Mouse (Mus musculus): ENCODE data around the gene Foxo1. TPM values are rescaled to one million over a fixed set of nuclear protein-coding genes. Genes with fewer than 3 reads are reported as not detected.

Foxo1 gene
- polyA plus RNA-seq, 1 experiment from 2014 or later: 6.8 TPM

DNA sequence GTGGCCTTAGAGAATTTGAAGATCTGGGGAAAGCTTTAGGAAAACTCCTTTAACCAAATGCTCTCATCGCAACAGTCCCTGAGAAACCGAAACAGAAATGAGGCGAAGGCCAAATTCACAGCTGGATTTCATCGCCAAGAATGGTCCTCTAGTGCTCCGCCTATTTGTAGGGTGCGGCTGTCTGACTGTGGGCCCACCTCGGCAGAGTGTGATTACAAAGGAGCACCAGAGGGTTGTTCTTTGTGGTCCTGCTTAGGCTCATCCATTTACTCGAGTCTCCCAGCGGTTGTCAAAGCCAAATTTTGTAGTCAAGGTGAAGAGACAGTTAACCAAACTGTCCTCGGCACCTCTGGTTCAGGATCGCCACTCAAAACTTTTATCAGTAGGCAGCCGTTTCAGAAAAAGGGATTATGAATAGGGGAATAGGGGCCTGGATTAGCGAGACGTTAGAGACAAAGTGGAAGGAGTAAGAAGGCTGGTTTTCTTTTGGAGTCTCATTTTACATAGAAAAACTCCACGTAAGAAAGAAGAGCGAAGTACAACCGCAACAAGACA, 1.5 kb upstream of the Foxo1 start:
- Histone ChIP-seq H3K4me3 (ENCODE audit: low read depth, low read length) (peak overlapping the region; percentile 87), H3K27me3 (replicated peaks; ENCODE audit: insufficient read depth, low read length) (no peaks in the 10 kb centered on the region), H3K9me3 (ENCODE audit: low read length) (no peaks in the 10 kb centered on the region), H3K27ac (ENCODE audit: low read length) (no peak overlapping the region), H3K9ac (replicated peaks; ENCODE audit: low read depth) (no peak overlapping the region), H3K36me3 (ENCODE audit: insufficient read depth, low read length) (no peaks in the 10 kb centered on the region), H3K4me2 (replicated peaks; ENCODE audit: low read depth, low read length) (peak overlapping the region; percentile 96), H3K4me1 (ENCODE audit: insufficient read depth, low read depth, low read length) (no peaks in the 10 kb centered on the region)
- DNase-seq (ENCODE audit: low spot score): peak; percentile 74
- no peak for ATAC-seq
- 17% methylated on average over 17 of the region's 17 CpGs for WGBS
- no peak for TF ChIP-seq EP300 (IDR thresholded peaks at IDR 0.05)
- peak; percentile 18; the same call in 1 of the 2 replicates for TF ChIP-seq CTCF (IDR thresholded peaks at IDR 0.05)

DNA sequence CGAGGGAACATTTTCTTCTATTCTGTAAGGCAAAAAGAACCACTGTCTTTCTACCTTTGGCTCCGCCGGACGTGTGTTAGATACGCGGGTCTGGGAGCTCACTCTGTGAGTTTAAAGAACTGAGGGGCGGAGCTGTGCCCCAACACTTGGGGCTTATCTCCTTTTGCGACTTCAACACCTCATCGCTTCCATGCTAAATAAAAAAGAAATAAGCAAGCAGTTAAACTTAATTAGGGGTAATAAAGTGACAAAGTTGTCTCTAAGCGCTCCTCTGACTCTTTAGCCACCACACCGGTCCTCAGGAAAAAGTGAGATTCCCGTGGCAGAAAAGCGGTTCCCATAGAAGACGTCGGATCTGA, 864 bp upstream of the Foxo1 start:
- ATAC-seq (no peak), DNase-seq (ENCODE audit: low spot score) (no peak)
- peak overlapping the region; percentile 86 for H3K27ac ChIP-seq (ENCODE audit: low read length)

DNA sequence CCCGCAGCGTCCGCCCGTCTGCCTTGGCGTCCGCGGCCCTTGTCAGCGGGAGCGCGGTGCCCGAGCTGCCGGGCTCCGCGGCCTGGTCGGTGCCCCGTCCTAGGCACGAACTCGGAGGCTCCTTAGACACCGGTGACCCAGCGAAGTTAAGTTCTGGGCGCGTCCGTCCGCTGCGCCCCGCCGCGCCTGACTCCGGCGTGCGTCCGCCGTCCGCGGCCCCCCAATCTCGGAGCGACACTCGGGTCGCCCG, 276 bp downstream of the Foxo1 start:
- Histone ChIP-seq H3K27me3 (replicated peaks; ENCODE audit: insufficient read depth, low read length) (no peaks in the 10 kb centered on the region), H3K9me3 (ENCODE audit: low read length) (no peaks in the 10 kb centered on the region), H3K4me3 (ENCODE audit: low read depth, low read length) (peak overlapping the region; percentile 87), H3K36me3 (ENCODE audit: insufficient read depth, low read length) (no peaks in the 10 kb centered on the region), H3K27ac (ENCODE audit: low read length) (peak overlapping the region; percentile 94), H3K4me2 (replicated peaks; ENCODE audit: low read depth, low read length) (peak overlapping the region; percentile 96), H3K9ac (replicated peaks; ENCODE audit: low read depth) (peak overlapping the region; percentile 78), H3K4me1 (ENCODE audit: insufficient read depth, low read depth, low read length) (no peaks in the 10 kb centered on the region)
- TF ChIP-seq CTCF (IDR thresholded peaks at IDR 0.05): no peak
- TF ChIP-seq EP300 (IDR thresholded peaks at IDR 0.05): no peak
- WGBS: under 1% methylated on average over 19 of the region's 40 CpGs
- ATAC-seq: no peak
- DNase-seq (ENCODE audit: low spot score): no peak

More for the DNA sequence above, 864 bp upstream of the Foxo1 start:
- 1% methylated on average over 15 of the region's 15 CpGs for WGBS
- Histone ChIP-seq H3K4me3 (ENCODE audit: low read depth, low read length) (peak overlapping the region; percentile 87), H3K9ac (replicated peaks; ENCODE audit: low read depth) (peak overlapping the region; percentile 66), H3K4me1 (ENCODE audit: insufficient read depth, low read depth, low read length) (no peaks in the 10 kb centered on the region), H3K4me2 (replicated peaks; ENCODE audit: low read depth, low read length) (peak overlapping the region; percentile 96), H3K36me3 (ENCODE audit: insufficient read depth, low read length) (no peaks in the 10 kb centered on the region), H3K9me3 (ENCODE audit: low read length) (no peaks in the 10 kb centered on the region), H3K27me3 (replicated peaks; ENCODE audit: insufficient read depth, low read length) (no peaks in the 10 kb centered on the region)
- TF ChIP-seq CTCF (IDR thresholded peaks at IDR 0.05): no peak
- no peak for TF ChIP-seq EP300 (IDR thresholded peaks at IDR 0.05)

DNA sequence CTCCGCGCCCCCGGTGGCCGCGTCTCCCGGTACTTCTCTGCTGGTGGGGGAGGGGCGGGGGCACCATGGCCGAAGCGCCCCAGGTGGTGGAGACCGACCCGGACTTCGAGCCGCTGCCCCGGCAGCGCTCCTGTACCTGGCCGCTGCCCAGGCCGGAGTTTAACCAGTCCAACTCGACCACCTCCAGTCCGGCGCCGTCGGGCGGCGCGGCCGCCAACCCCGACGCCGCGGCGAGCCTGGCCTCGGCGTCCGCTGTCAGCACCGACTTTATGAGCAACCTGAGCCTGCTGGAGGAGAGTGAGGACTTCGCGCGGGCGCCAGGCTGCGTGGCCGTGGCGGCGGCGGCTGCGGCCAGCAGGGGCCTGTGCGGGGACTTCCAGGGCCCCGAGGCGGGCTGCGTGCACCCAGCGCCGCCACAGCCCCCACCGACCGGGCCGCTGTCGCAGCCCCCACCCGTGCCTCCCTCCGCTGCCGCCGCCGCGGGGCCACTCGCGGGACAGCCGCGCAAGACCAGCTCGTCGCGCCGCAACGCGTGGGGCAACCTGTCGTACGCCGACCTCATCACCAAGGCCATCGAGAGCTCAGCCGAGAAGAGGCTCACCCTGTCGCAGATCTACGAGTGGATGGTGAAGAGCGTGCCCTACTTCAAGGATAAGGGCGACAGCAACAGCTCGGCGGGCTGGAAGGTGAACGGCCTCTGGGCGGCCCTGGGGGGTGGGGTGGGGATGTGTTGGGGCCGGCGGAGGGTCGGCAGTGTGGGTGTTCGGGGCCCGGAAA, 789 bp downstream of the Foxo1 start:
- Histone ChIP-seq H3K9ac (replicated peaks; ENCODE audit: low read depth) (peak overlapping the region; percentile 78), H3K27me3 (replicated peaks; ENCODE audit: insufficient read depth, low read length) (no peaks in the 10 kb centered on the region), H3K4me1 (ENCODE audit: insufficient read depth, low read depth, low read length) (no peaks in the 10 kb centered on the region), H3K27ac (ENCODE audit: low read length) (peak overlapping the region; percentile 94), H3K4me3 (ENCODE audit: low read depth, low read length) (peak overlapping the region; percentile 87), H3K36me3 (ENCODE audit: insufficient read depth, low read length) (no peaks in the 10 kb centered on the region), H3K9me3 (ENCODE audit: low read length) (no peaks in the 10 kb centered on the region), H3K4me2 (replicated peaks; ENCODE audit: low read depth, low read length) (peak overlapping the region; percentile 96)
- DNase-seq (ENCODE audit: low spot score): peak; percentile 57
- WGBS: under 1% methylated on average over 61 of the region's 89 CpGs
- TF ChIP-seq CTCF (IDR thresholded peaks at IDR 0.05) (peak; percentile 31), EP300 (IDR thresholded peaks at IDR 0.05) (no peak)
- ATAC-seq: peak; percentile 28

DNA sequence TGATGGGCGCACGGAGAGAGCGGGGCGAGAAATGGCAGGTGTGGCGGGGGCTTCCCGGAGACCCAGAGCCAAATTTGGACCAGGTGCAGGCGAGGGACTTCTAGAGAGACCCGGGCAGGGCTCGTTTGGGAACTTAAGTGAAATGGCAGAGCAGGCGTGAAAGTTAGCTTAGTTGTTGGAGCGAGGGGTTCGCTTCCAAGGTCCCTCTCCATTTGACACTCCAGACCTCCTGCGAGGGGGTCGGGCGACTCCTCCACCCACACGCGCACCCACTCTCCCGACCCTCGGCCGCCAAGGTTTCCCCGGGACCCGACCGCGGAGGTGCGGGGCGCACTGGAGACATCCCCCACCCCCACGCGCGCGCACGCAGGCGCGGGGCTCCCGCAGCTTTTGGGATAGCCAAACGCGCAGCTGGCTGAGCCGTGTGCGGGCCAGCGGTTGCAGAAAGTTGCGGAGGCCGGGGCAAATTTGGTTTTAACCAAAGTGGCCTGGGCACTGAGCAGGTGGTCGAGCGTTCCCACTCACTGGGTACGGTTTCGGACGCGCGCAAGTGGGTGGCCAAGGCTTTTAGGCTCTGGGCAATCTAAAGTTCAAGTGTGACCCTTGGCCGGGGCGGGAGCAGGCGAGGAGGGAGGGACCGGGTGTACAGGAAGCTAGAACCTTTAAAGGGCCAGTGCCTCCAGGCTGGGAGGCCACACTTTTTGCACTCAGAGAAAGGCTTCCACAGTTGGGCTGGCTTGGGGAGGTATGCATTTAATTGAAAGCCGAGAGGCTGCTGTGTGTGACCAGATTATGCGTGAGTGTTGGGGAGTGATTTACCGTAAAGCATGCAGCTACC, 1.6 kb downstream of the Foxo1 start:
- TF ChIP-seq EP300 (IDR thresholded peaks at IDR 0.05) (no peak), CTCF (IDR thresholded peaks at IDR 0.05) (no peak)
- peak overlapping the region; percentile 96 for H3K4me2 ChIP-seq (replicated peaks; ENCODE audit: low read depth, low read length)
- H3K36me3 ChIP-seq (ENCODE audit: insufficient read depth, low read length): no peaks in the 10 kb centered on the region
- H3K27ac ChIP-seq (ENCODE audit: low read length): peak overlapping the region; percentile 94
- peak; percentile 37; the same call in 1 of the 2 replicates for ATAC-seq
- H3K27me3 ChIP-seq (replicated peaks; ENCODE audit: insufficient read depth, low read length): no peaks in the 10 kb centered on the region
- under 1% methylated on average over 50 of the region's 55 CpGs for WGBS
- peak overlapping the region; percentile 87 for H3K4me3 ChIP-seq (ENCODE audit: low read depth, low read length)
- H3K9me3 ChIP-seq (ENCODE audit: low read length): no peaks in the 10 kb centered on the region
- peak; percentile 82 for DNase-seq (ENCODE audit: low spot score)
- peak overlapping the region; percentile 78 for H3K9ac ChIP-seq (replicated peaks; ENCODE audit: low read depth)
- peaks cover 7% of the 10 kb centered on the region; the same call in 1 of the 2 replicates for H3K4me1 ChIP-seq (ENCODE audit: insufficient read depth, low read depth, low read length)

DNA sequence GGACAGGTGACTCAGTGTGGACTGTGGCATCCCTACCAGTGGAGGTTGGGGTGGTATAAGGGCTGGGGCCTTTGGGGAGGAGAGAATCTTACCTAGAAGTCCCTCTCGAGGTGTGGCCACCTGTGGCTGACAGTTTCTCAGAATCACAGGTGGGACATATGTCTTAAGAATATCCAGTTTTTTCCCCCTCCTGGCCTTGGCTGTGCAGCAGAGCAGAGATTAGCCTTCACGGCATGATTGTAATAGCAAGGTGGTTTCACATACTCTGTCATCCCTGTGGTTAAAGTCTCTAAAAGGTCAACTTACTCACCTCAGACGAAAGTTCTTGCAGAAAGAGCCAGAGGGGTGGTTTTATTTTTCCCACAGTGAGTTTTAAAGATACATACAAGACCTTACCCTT, 2.4 kb downstream of the Foxo1 start:
- no peak for TF ChIP-seq EP300 (IDR thresholded peaks at IDR 0.05)
- TF ChIP-seq CTCF (IDR thresholded peaks at IDR 0.05): no peak
- no peaks in the 10 kb centered on the region for H3K36me3 ChIP-seq (ENCODE audit: insufficient read depth, low read length)
- 19% methylated on average over 3 of the region's 3 CpGs for WGBS
- DNase-seq (ENCODE audit: low spot score) (no peak), ATAC-seq (no peak)
- no peaks in the 10 kb centered on the region for H3K27me3 ChIP-seq (replicated peaks; ENCODE audit: insufficient read depth, low read length)
- H3K9ac ChIP-seq (replicated peaks; ENCODE audit: low read depth): peak overlapping the region; percentile 78; the same call in 1 of the 2 replicates
- no peaks in the 10 kb centered on the region for H3K9me3 ChIP-seq (ENCODE audit: low read length)
- H3K27ac ChIP-seq (ENCODE audit: low read length): no peak overlapping the region
- H3K4me2 ChIP-seq (replicated peaks; ENCODE audit: low read depth, low read length): peak overlapping the region; percentile 96
- peak overlapping the region; percentile 87 for H3K4me3 ChIP-seq (ENCODE audit: low read depth, low read length)
- H3K4me1 ChIP-seq (ENCODE audit: insufficient read depth, low read depth, low read length): peaks cover 7% of the 10 kb centered on the region; the same call in 1 of the 2 replicates

All from lung, postnatal 0 days (tissue).